Mouse (Mus musculus) heart, postnatal 0 days (tissue): ENCODE data around the gene Kcnc3. TPM values are rescaled to one million over a fixed set of nuclear protein-coding genes. Genes with fewer than 3 reads are reported as not detected.

Experiments used
- ATAC-seq: fragments of 200-750 bp; cut with Nextera tagmentation; 2 replicates; pipeline ENCODE4 v1.8.0; 2017; ENCODE audit warnings: low read depth, moderate number of reproducible peaks, moderate library complexity; ENCODE audit not compliant: insufficient read depth
- DNase-seq: peaks from one replicate; pipeline ENCODE4 v3.0.0-alpha.2; 2016; ENCODE audit warnings: low spot score
- H3K27ac ChIP-seq: fragments of 300-500 bp; sonication (generic); 2 replicates; pipeline ENCODE4 v1.5.1; 2014; ENCODE audit warnings: low read depth, mild to moderate bottlenecking
- H3K27me3 ChIP-seq: fragments of 300-500 bp; sonication (generic); 2 replicates; pipeline ENCODE4 v1.6.1; 2014; ENCODE audit warnings: low read length, mixed read lengths; ENCODE audit not compliant: control insufficient read depth, insufficient read depth
- H3K36me3 ChIP-seq: fragments of 300-500 bp; sonication (generic); replicated peaks from 2 replicates; pipeline ENCODE4 v1.6.1; 2014; ENCODE audit warnings: low read length, mixed read lengths; ENCODE audit not compliant: control insufficient read depth, insufficient read depth
- H3K4me1 ChIP-seq: fragments of 300-500 bp; sonication (generic); 2 replicates; pipeline ENCODE4 v1.6.1; 2014; ENCODE audit warnings: antibody characterized with exemption; ENCODE audit not compliant: control insufficient read depth, insufficient read depth
- H3K4me2 ChIP-seq: fragments of 300-500 bp; sonication (generic); 2 replicates; pipeline ENCODE4 v1.6.1; 2014; ENCODE audit warnings: low read depth, mild to moderate bottlenecking, low read length, moderate library complexity
- H3K4me3 ChIP-seq: fragments of 300-500 bp; sonication (generic); 2 replicates; pipeline ENCODE4 v1.5.1; 2014; ENCODE audit warnings: low read depth, low read length
- H3K9ac ChIP-seq: fragments of 300-500 bp; sonication (generic); replicated peaks from 2 replicates; pipeline ENCODE4 v1.6.1; 2014; ENCODE audit warnings: low read depth, low read length, mixed read lengths
- H3K9me3 ChIP-seq: fragments of 300-500 bp; sonication (generic); replicated peaks from 2 replicates; pipeline ENCODE4 v1.6.1; 2016; ENCODE audit warnings: low read length; ENCODE audit not compliant: control insufficient read depth
- CTCF ChIP-seq: IDR thresholded peaks from 2 replicates; pipeline ENCODE4 v1.5.1; 2016; ENCODE audit warnings: antibody characterized with exemption, control low read depth, low read depth
- EP300 ChIP-seq: IDR thresholded peaks from 2 replicates; pipeline ENCODE4 v1.6.1; 2016; ENCODE audit warnings: antibody characterized with exemption, low read depth
- WGBS: fragments of 180-500 bp; shearing (Covaris S2); extraction: QIAGEN DNeasy Blood & Tissue Kit; methylation state at CpG from one replicate; pipeline ENCODE4 v1.1.7; 2014; 5-methylcytosine and 5-hydroxymethylcytosine counted together
- polyA plus RNA-seq: library from polyadenylated mRNA; unstranded; fragments of >200 nt; fragmentation: Nextera tagmentation; extraction: Ambion mirVana; gene quantifications from 2 replicates; pipeline ENCODE4 v1.2.1, GENCODE M21; 2015
- total RNA-seq: library from RNA; depleted of rRNA; stranded (reverse); fragments of >200 nt; gene quantifications from 2 replicates; pipeline ENCODE4 v1.2.3, GENCODE M21; 2014; ENCODE audit warnings: low replicate concordance

The Kcnc3 gene
- total and polyA plus RNA-seq, 2 experiments from 2014 or later = not detected

GRCm38 (mm10) chr7:44551731-44552130 is 38.7 kb upstream of the Kcnc3 start:
- H3K4me3 ChIP-seq = no peak overlapping the region
- H3K9me3 ChIP-seq = no peaks in the 10 kb centered on the region
- H3K36me3 ChIP-seq = peaks cover 28% of the 10 kb centered on the region
- no peaks in the 10 kb centered on the region for H3K27me3 ChIP-seq
- TF ChIP-seq EP300 (no peak), CTCF (no peak)
- H3K4me2 ChIP-seq = no peak overlapping the region
- H3K9ac ChIP-seq = no peak overlapping the region
- peaks cover 13% of the 10 kb centered on the region for H3K4me1 ChIP-seq
- 85% methylated on average over 22 of the region's 22 CpGs for WGBS
- ATAC-seq (no peak), DNase-seq (no peak)
- no peak overlapping the region for H3K27ac ChIP-seq

GRCm38 (mm10) chr7:44552141-44552908 is 38.1 kb upstream of the Kcnc3 start:
- H3K27ac ChIP-seq = no peak overlapping the region
- H3K9me3 ChIP-seq = no peaks in the 10 kb centered on the region
- H3K4me3 ChIP-seq = no peak overlapping the region
- ATAC-seq (no peak), DNase-seq (no peak)
- TF ChIP-seq EP300 (no peak), CTCF (no peak)
- peaks cover 28% of the 10 kb centered on the region for H3K36me3 ChIP-seq
- peak overlapping the region; percentile 88; the same call in 1 of the 2 replicates for H3K4me2 ChIP-seq
- peaks cover 13% of the 10 kb centered on the region for H3K4me1 ChIP-seq
- WGBS = 86% methylated on average over 31 of the region's 31 CpGs
- no peaks in the 10 kb centered on the region for H3K27me3 ChIP-seq
- no peak overlapping the region for H3K9ac ChIP-seq

- Histone ChIP-seq H3K4me3 (peak overlapping the region; percentile 100), H3K27ac (peak overlapping the region; percentile 99), H3K36me3 (peaks cover 28% of the 10 kb centered on the region), H3K4me1 (peaks cover 4% of the 10 kb centered on the region), H3K27me3 (no peaks in the 10 kb centered on the region), H3K9ac (peak overlapping the region; percentile 86), H3K9me3 (no peaks in the 10 kb centered on the region), H3K4me2 (peak overlapping the region; percentile 88)
- TF ChIP-seq CTCF (no peak), EP300 (no peak)
- peak; percentile 71 for ATAC-seq
- DNase-seq = peak; percentile 72
- WGBS = under 1% methylated on average over 32 of the region's 32 CpGs
Observed at GRCm38 (mm10) chr7:44553196-44553764, 37.2 kb upstream of the Kcnc3 start.

GRCm38 (mm10) chr7:44553826-44554225 is 36.6 kb upstream of the Kcnc3 start, which contains the start of gene Nr1h2:
Gene Nr1h2, minus strand, starts transcription at chr7:44553951.
- Histone ChIP-seq H3K36me3 (peaks cover 28% of the 10 kb centered on the region), H3K27me3 (no peaks in the 10 kb centered on the region), H3K4me2 (peak within 1 kb of the TSS; percentile 88), H3K27ac (peak within 1 kb of the TSS; percentile 99), H3K9ac (peak within 1 kb of the TSS; percentile 86), H3K9me3 (no peaks in the 10 kb centered on the region), H3K4me3 (peak within 1 kb of the TSS; percentile 100), H3K4me1 (peaks cover 4% of the 10 kb centered on the region; the same call in 1 of the 2 replicates)
- under 1% methylated on average over 22 of the region's 22 CpGs for WGBS
- DNase-seq = peak; percentile 96
- peak; percentile 89 for ATAC-seq
- TF ChIP-seq EP300 (peak; percentile 55; the same call in 1 of the 2 replicates), CTCF (no peak)

- Histone ChIP-seq H3K9me3 (no peaks in the 10 kb centered on the region), H3K4me1 (peaks cover 4% of the 10 kb centered on the region; the same call in 1 of the 2 replicates), H3K9ac (no peak overlapping the region), H3K27ac (no peak overlapping the region), H3K27me3 (no peaks in the 10 kb centered on the region), H3K36me3 (no peaks in the 10 kb centered on the region; the same call in 1 of the 2 replicates), H3K4me3 (no peak overlapping the region), H3K4me2 (no peak overlapping the region)
- DNase-seq (no peak), ATAC-seq (no peak)
- WGBS = 51% methylated on average over 2 of the region's 2 CpGs
- no peak for TF ChIP-seq CTCF
- TF ChIP-seq EP300 = no peak
Observed at GRCm38 (mm10) chr7:44557629-44558028, 32.8 kb upstream of the Kcnc3 start.
